Mouse (Mus musculus) layer of hippocampus, adult 8-10 months (tissue): ENCODE data around the gene Gtsf2. TPM values are rescaled to one million over a fixed set of nuclear protein-coding genes. Genes with fewer than 3 reads are reported as not detected.

Source experiments
- DNase-seq, 2 experiments: peaks; one replicate each; pipeline ENCODE4 v3.0.0; 2022; ENCODE audit warnings: low spot score in 2 of 2
- total RNA-seq, 4 experiments: library from RNA; stranded (reverse); gene quantifications; 2 replicates each; pipeline ENCODE4 v1.2.4; 2022

The Gtsf2 gene
- total RNA-seq, 4 experiments from 2014 or later, result not detected

- DNase-seq, result no peak
Measured at GRCm38 (mm10) chr15:103393577-103393976, 54.7 kb downstream of the Gtsf2 start.

Other genes with a start within 250 kb of the Gtsf2 start
- 100 to 1,000 TPM; 170 to 209 (median 180) TPM for gene Cbx5, start 208.7 kb downstream of the Gtsf2 start, total RNA-seq
- gene Hnrnpa1, start 208.0 kb downstream of the Gtsf2 start, total RNA-seq, result 100 to 1,000 TPM; 257 to 295 (median 288) TPM
- gene Nfe2, start 190.1 kb downstream of the Gtsf2 start, total RNA-seq, result not detected
- 100 to 1,000 TPM in 1 of 4 experiments, 10 to 100 TPM in 3; 90.6 to 100 (median 94.2) TPM for gene Copz1, start 175.8 kb downstream of the Gtsf2 start, total RNA-seq
- gene Gpr84, start 137.9 kb downstream of the Gtsf2 start, total RNA-seq, result 1 to 10 TPM in 2 of 4 experiments, under 1 TPM in 2; 0.35 to 9.3 (median 4.4) TPM
- gene Zfp385a, start 108.4 kb downstream of the Gtsf2 start, total RNA-seq, result 10 to 100 TPM; 37.9 to 55.5 (median 47.0) TPM
- gene Itga5, start 81.7 kb downstream of the Gtsf2 start, total RNA-seq, result 1 to 10 TPM; 1.8 to 4.8 (median 2.9) TPM
- not detected for gene Gtsf1, start 18.0 kb downstream of the Gtsf2 start, total RNA-seq
- 10 to 100 TPM in 2 of 4 experiments, 1 to 10 TPM in 2; 7.4 to 29.6 (median 17.0) TPM for gene Nckap1l, start 5.3 kb upstream of the Gtsf2 start, total RNA-seq
- 100 to 1,000 TPM in 3 of 4 experiments, 10 to 100 TPM in 1; 99.3 to 111 (median 103) TPM for gene Pde1b, start 54.6 kb upstream of the Gtsf2 start, total RNA-seq
- 100 to 1,000 TPM; 103 to 150 (median 121) TPM for gene Ppp1r1a, start 89.5 kb upstream of the Gtsf2 start, total RNA-seq
- 1 to 10 TPM in 2 of 4 experiments, under 1 TPM in 1, not detected in 1; 0.74 to 4.7 (median 3.5) TPM for gene Glycam1, start 116.6 kb upstream of the Gtsf2 start, total RNA-seq